9 mouse cellular contexts compared by ENCODE assay signal in the genomic region with DNA sequence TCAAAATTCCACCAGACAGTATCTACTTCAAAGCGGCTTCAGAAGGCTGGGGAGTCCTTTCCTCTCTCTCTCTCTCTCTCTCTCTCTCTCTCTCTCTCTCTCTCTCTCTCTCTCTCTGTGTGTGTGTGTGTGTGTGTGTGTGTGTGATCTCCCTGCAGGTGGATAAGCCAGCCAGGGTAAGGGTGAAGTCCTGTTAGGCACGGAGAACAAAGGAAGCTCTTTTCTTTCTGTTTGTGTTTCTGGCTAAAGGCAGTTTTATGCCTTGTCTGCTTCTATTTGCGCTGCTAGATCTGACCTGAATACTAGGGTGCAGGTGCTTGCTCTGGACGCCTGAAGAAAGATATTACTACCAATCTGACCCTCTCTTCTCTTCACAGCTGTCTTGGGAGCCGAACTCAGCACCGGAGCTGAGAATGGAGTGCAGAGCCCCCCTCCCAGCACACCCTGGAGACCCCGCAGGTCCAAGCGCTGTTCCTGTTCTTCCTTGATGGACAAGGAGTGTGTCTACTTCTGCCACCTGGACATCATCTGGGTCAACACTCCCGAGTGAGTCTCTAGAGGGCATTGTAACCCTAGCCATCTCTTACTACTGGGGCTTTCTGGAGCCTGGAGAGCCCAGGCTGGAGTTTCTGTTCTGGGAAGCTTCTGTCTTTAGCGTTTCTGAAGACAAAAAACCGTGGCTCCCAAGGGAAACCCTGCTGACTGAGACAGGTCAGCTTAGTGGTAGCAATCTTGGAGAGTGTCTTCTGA. TPM values are rescaled to one million over a fixed set of nuclear protein-coding genes. Genes with fewer than 3 reads are reported as not detected.
DNase-seq lines count a peak whose midpoint lies in the region; ATAC-seq and TF ChIP-seq lines count a peak whose summit lies in the region.
"Had no signal": no experiment of that assay in that cellular context is flagged by ENCODE, and none has a peak within 500 bp of the region (broad histone marks: within the 10 kb centered on the region; RNA-seq: fewer than 3 reads in every experiment).

No protein-coding gene starts in this region.

- no peak for TF ChIP-seq POLR2A in heart, adult 2 months (IDR thresholded peaks at IDR 0.05; ENCODE audit: insufficient read depth, low read depth, low read length)

- H3K4me2 ChIP-seq in limb, embryonic 13.5 days (replicated peaks) = peak overlapping the region; percentile 81
- H3K4me2 ChIP-seq in midbrain, postnatal 0 days (ENCODE audit: low read depth, low read length, poor library complexity, severe bottlenecking) = peak overlapping the region; percentile 9; the same call in 1 of the 2 replicates

- no peak for ATAC-seq in limb, embryonic 13.5 days (ENCODE audit: low FRiP score, low read depth)
- ATAC-seq in midbrain, postnatal 0 days (ENCODE audit: low FRiP score) = no peak

- H3K27me3 ChIP-seq in limb, embryonic 13.5 days = peaks cover 58% of the 10 kb centered on the region
- peaks cover 60% of the 10 kb centered on the region for H3K27me3 ChIP-seq in limb, embryonic 10.5 days (ENCODE audit: low read depth, poor library complexity, severe bottlenecking)
- no peaks in the 10 kb centered on the region for H3K27me3 ChIP-seq in heart, adult 2 months (ENCODE audit: control insufficient read depth, insufficient read depth, low read length)
- H3K27me3 ChIP-seq in midbrain, postnatal 0 days (ENCODE audit: insufficient read depth, low read length) = peaks cover 18% of the 10 kb centered on the region

- peak overlapping the region; percentile 46 for H3K4me3 ChIP-seq in limb, embryonic 13.5 days
- H3K4me3 ChIP-seq in limb, embryonic 10.5 days = no peak overlapping the region
- peak overlapping the region; percentile 54 for H3K4me3 ChIP-seq in heart, adult 2 months
- H3K4me3 ChIP-seq in midbrain, postnatal 0 days (ENCODE audit: low read depth, low read length) = peak overlapping the region; percentile 38; the same call in 1 of the 2 replicates
- H3K4me3 ChIP-seq: limb, embryonic 12.5 days had no signal

- TF ChIP-seq CTCF in heart, adult 2 months (IDR thresholded peaks at IDR 0.05) = peak; percentile 59
- TF ChIP-seq CTCF in midbrain, postnatal 0 days (IDR thresholded peaks at IDR 0.05) = no peak

- H3K79me2 ChIP-seq in heart, adult 2 months (replicated peaks; ENCODE audit: control insufficient read depth, insufficient read depth, low read length) = no peaks in the 10 kb centered on the region

- no peak for DNase-seq in limb, embryonic 10.5 days (ENCODE audit: low spot score)
- peak; percentile 43 to 44 for DNase-seq in heart, adult 2 months
- peak; percentile 73 for DNase-seq in kidney, adult 9 months
- DNase-seq in midbrain, postnatal 0 days (ENCODE audit: low spot score) = no peak
- no peak for DNase-seq in right cerebral cortex, postnatal 14 days
- DNase-seq in right cerebral cortex, adult 2 months (ENCODE audit: low spot score in 2 of 2) = no peak
- no peak for DNase-seq in MN1 (ENCODE audit: low spot score)

- no peaks in the 10 kb centered on the region for H3K36me3 ChIP-seq in limb, embryonic 13.5 days
- no peaks in the 10 kb centered on the region for H3K36me3 ChIP-seq in limb, embryonic 10.5 days
- peaks cover 3% of the 10 kb centered on the region; the same call in 1 of the 2 replicates for H3K36me3 ChIP-seq in heart, adult 2 months (ENCODE audit: control insufficient read depth, insufficient read depth, low read length)
- H3K36me3 ChIP-seq in midbrain, postnatal 0 days (ENCODE audit: insufficient read depth, low read length) = no peaks in the 10 kb centered on the region
- H3K36me3 ChIP-seq: limb, embryonic 12.5 days had no signal

- intact Hi-C loops in heart, adult 2 months (cut with DNase I) = loop anchor here (5.0 kb wide), 2 partner anchors 56 to 661 kb away; no protein-coding TSS in a partner anchor

- no peaks in the 10 kb centered on the region for H3K9me3 ChIP-seq in limb, embryonic 13.5 days
- H3K9me3 ChIP-seq in limb, embryonic 10.5 days (replicated peaks) = no peaks in the 10 kb centered on the region
- no peaks in the 10 kb centered on the region for H3K9me3 ChIP-seq in midbrain, postnatal 0 days (ENCODE audit: low read length)
- H3K9me3 ChIP-seq: limb, embryonic 12.5 days had no signal

- no peak overlapping the region for H3K27ac ChIP-seq in limb, embryonic 13.5 days
- H3K27ac ChIP-seq in limb, embryonic 10.5 days = no peak overlapping the region
- peak overlapping the region; percentile 12; the same call in 1 of the 2 replicates for H3K27ac ChIP-seq in heart, adult 2 months
- no peak overlapping the region for H3K27ac ChIP-seq in midbrain, postnatal 0 days (ENCODE audit: low read depth, low read length)
- H3K27ac ChIP-seq: limb, embryonic 12.5 days had no signal

- WGBS in limb, embryonic 13.5 days = 47% methylated on average over 11 of the region's 11 CpGs
- 58% methylated on average over 11 of the region's 11 CpGs for WGBS in limb, embryonic 10.5 days
- WGBS in heart, adult 2 months = 34% methylated on average over 11 of the region's 11 CpGs
- 23% methylated on average over 11 of the region's 11 CpGs for WGBS in midbrain, postnatal 0 days

- peaks cover 34% of the 10 kb centered on the region for H3K4me1 ChIP-seq in limb, embryonic 13.5 days
- peaks cover 29% of the 10 kb centered on the region for H3K4me1 ChIP-seq in limb, embryonic 10.5 days
- peaks cover 3% of the 10 kb centered on the region; the same call in 1 of the 2 replicates for H3K4me1 ChIP-seq in heart, adult 2 months (ENCODE audit: control insufficient read depth, insufficient read depth, low read length)
- H3K4me1 ChIP-seq in midbrain, postnatal 0 days (ENCODE audit: insufficient read depth, low read length) = 0 out of 2 replicates have a peak, but pooled peaks cover 4% of the 10 kb centered on the region

- no peak for TF ChIP-seq EP300 in heart, adult 2 months (IDR thresholded peaks at IDR 0.05; ENCODE audit: insufficient read depth, low read depth, low read length)

- H3K9ac ChIP-seq in limb, embryonic 13.5 days = no peak overlapping the region
- peak overlapping the region; percentile 33 for H3K9ac ChIP-seq in heart, adult 2 months (ENCODE audit: low read depth, low read length)
- no peak overlapping the region for H3K9ac ChIP-seq in midbrain, postnatal 0 days (replicated peaks; ENCODE audit: low read length, poor library complexity, severe bottlenecking)
- H3K9ac ChIP-seq: limb, embryonic 12.5 days had no signal

RNA-seq across cellular contexts. Expression of a gene that starts 2.1 kb away (rescaled TPM):
- 2.6 and 2.8 TPM in 2 replicates for polyA plus RNA-seq in limb, embryonic 13.5 days (2015; fragmentation: Nextera tagmentation; extraction: Ambion mirVana)
- 0.58 and 0.65 TPM in 2 replicates for polyA plus RNA-seq in limb, embryonic 10.5 days (2016; fragmentation: Nextera tagmentation; extraction: Ambion mirVana)
- 1 to 10 TPM; 3.0 to 3.2 TPM for total RNA-seq in heart, adult 2 months (2021)
- polyA plus RNA-seq in heart, adult 2 months (2012; rRNA removed) = 2.2 and 4.4 TPM in 2 replicates
- total RNA-seq in midbrain, postnatal 0 days (2014; rRNA removed) = 2.1 and 4.4 TPM in 2 replicates
- polyA plus RNA-seq in midbrain, postnatal 0 days (2015; fragmentation: Nextera tagmentation; extraction: Ambion mirVana) = 3.2 and 4.0 TPM in 2 replicates

Comparison
In these comparisons a context has a peak if more than half of its experiments do, and no peak if none do; other contexts are left out.
1. DNase-seq: peak in heart, adult 2 months (2 of 2) and kidney, adult 9 months (single experiment); none in limb, embryonic 10.5 days (single experiment), midbrain, postnatal 0 days (single experiment), right cerebral cortex, postnatal 14 days (single experiment), right cerebral cortex, adult 2 months (0 of 2) and MN1 (single experiment).